Mouse (Mus musculus): ENCODE results near the gene Ifnlr1. TPM values are rescaled to one million over a fixed set of nuclear protein-coding genes. Genes with fewer than 3 reads are reported as not detected.
A peak's percentile ranks its signal among the peaks of the same experiment; 100 is the strongest.
"Not testable (repeated sequence)": the region's sequence is repeated elsewhere in the genome, so short reads cannot be mapped to it uniquely, and the experiment has no call there.

Ifnlr1 gene
- total RNA-seq (2021): under 1 TPM; 0.23 to 0.42 TPM
- long read RNA-seq, experiment 1, partial matches to known transcripts: 0 of 1 reads
- long read RNA-seq, experiment 1, other reads (novel, unspliced or antisense): 1 of 1 reads
- long read RNA-seq, experiment 2, full-length matches to known transcripts: 1 of 1 reads
- long read RNA-seq, experiment 2, partial matches to known transcripts: 0 of 1 reads
- long read RNA-seq, experiment 2, other reads (novel, unspliced or antisense): 0 of 1 reads

DNA sequence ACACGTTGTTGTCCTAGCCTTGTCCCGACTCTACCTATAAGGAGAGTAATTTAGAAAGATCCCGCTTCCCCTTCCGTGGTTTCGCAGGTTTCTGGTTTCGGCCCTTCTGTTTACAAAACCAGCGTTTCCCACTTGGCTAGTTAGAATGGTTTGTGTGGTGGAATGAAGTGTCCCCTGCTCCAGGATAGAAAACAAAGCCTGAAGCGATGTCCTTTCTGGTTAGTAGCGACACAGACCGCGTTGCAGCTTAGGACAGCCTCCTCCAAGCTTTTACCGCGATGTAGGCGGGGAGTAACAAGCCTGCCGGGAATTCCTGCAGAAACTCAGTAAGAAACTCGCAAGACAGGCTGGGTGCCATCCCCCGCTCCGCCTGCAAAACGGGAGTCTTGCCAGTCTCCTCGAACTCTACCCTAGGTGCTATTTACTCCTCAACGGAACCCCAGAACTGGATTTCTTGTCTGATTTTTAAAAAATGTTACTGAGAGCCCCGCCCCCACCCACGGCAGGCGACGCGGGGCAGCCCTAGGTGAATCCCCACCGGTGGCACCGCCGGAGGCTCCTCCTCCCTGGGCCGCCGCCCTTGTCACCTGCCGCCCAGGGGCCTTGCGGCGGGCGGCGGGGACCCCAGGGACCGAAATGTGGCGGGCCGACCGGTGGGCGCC, at the start of gene Ifnlr1:
TSS of gene Ifnlr1 (plus strand) at position 382 of the 662 bp plus-strand sequence.
- DNase-seq: no peak
- intact Hi-C loops (cut with DNase I; ENCODE audit: low total_unique reads): no loop called here

GRCm38 (mm10) chr4:135641302-135642079, 44.6 kb upstream of the Ifnlr1 start:
- DNase-seq; intact Hi-C loops (cut with DNase I; ENCODE audit: low total_unique reads): not testable (repeated sequence)

DNA sequence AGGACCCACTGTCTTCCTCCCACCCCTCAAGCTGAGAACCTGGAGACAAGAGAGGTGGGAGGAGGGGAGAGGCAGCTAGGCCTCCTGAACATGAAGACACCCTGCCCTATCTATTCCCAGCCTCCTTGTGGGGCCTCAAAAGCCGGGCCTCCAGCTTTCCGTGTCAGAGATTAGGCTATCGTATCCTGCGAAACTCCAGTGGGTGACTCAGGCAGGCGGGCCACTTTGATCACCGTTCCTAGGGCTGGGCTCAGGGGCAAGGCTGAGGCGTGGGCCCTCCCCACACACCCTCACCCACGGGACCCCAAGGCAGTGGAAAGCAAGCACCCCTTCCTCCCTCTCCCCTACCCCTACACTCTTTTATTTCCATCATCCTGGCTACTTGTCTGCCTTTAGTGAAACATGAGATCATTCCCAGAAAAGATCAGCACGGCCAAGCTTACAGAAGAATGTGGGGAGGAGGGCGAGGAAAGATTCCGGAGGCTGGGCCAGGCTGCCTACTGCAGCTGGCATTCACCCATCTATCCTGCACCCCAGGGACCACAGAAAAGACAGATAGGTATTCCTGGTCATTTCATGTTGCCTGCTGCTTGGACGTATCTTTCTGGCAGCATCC, 41.0 kb upstream of the Ifnlr1 start:
- DNase-seq: no peak
- intact Hi-C loops (cut with DNase I; ENCODE audit: low total_unique reads): no loop called here

- intact Hi-C loops (cut with DNase I; ENCODE audit: low total_unique reads): no loop called here
- peak; percentile 73 for DNase-seq
Measured at GRCm38 (mm10) chr4:135652966-135653607, 33.0 kb upstream of the Ifnlr1 start.

GRCm38 (mm10) chr4:135653956-135654355, 32.1 kb upstream of the Ifnlr1 start:
- intact Hi-C loops (cut with DNase I; ENCODE audit: low total_unique reads): no loop called here
- DNase-seq: no peak

DNA sequence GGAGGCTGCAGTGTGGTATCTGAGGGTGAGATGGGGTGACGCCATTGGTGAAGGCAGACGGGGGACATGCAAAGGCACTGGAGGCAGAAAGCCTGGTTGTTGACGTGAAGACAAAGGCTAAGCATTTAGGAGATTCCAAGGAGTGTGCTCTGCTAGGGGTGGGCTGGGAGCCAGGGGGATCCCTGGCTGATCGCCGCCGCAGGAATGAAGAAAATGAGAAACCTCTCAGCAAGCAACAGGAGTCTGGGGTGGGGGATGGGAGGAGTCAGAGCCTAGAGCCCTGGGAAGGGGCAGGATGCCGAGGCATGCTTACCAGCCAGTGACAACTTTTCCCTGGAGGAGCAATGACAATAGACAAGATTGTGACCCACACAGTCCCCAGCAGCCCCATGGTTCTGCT, 30.6 kb upstream of the Ifnlr1 start:
- intact Hi-C loops (cut with DNase I; ENCODE audit: low total_unique reads): no loop called here

GRCm38 (mm10) chr4:135656094-135656589, 29.9 kb upstream of the Ifnlr1 start:
- DNase-seq: no peak
- intact Hi-C loops (cut with DNase I; ENCODE audit: low total_unique reads): no loop called here

More for the DNA sequence above, 30.6 kb upstream of the Ifnlr1 start:
- no peak for DNase-seq

DNA sequence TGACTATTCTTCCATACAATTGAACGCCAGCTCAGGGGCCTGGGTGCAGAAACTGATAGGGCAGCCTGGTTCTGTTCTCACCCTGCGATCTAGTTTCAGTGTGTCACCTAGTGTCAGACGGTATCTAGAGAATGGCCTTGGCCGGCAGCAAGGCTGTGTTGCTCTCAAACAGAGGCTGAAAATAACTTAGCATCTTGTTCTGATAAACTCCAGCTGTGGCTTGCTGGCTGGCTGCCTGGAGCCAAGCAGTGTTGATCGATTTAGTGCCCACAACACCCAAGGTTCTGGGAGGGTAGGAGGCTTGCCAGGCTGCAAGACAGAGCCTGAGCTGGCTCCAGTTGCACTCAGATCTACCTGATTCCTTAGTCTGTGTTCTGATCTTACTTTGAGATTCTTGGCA, 27.6 kb upstream of the Ifnlr1 start:
- DNase-seq: no peak
- intact Hi-C loops (cut with DNase I; ENCODE audit: low total_unique reads): no loop called here

- intact Hi-C loops (cut with DNase I; ENCODE audit: low total_unique reads): no loop called here
- DNase-seq: no peak
Measured at GRCm38 (mm10) chr4:135658899-135659298, 27.2 kb upstream of the Ifnlr1 start.

- intact Hi-C loops (cut with DNase I; ENCODE audit: low total_unique reads): no loop called here
- DNase-seq: no peak
Measured at GRCm38 (mm10) chr4:135661082-135661809, 24.8 kb upstream of the Ifnlr1 start.

GRCm38 (mm10) chr4:135661994-135662393, 24.1 kb upstream of the Ifnlr1 start:
- intact Hi-C loops (cut with DNase I; ENCODE audit: low total_unique reads): no loop called here
- no peak for DNase-seq

DNA sequence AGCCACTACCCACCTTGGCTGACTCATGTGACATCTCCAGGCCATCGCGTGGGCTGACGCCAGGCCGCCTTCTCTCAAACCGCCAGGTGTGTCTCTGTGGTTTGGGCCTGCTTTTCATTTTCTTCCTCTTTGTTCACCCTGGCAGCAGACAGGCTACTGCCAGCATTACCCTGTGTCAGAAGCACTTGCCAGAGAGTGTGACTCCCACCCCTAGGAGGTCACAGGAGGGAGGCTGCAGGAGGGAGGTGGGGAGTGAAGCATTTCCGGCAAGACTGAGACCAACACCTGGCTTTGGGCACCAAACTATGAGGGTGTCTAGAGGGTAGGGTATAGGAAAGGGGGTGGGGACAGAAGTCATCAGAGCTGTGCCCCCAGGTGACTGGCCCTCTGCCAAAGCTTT, 21.4 kb upstream of the Ifnlr1 start:
- intact Hi-C loops (cut with DNase I; ENCODE audit: low total_unique reads): loop anchor here (2.0 kb wide), 2 partner anchors 146 to 154 kb away; no protein-coding TSS in a partner anchor
- no peak for DNase-seq

DNA sequence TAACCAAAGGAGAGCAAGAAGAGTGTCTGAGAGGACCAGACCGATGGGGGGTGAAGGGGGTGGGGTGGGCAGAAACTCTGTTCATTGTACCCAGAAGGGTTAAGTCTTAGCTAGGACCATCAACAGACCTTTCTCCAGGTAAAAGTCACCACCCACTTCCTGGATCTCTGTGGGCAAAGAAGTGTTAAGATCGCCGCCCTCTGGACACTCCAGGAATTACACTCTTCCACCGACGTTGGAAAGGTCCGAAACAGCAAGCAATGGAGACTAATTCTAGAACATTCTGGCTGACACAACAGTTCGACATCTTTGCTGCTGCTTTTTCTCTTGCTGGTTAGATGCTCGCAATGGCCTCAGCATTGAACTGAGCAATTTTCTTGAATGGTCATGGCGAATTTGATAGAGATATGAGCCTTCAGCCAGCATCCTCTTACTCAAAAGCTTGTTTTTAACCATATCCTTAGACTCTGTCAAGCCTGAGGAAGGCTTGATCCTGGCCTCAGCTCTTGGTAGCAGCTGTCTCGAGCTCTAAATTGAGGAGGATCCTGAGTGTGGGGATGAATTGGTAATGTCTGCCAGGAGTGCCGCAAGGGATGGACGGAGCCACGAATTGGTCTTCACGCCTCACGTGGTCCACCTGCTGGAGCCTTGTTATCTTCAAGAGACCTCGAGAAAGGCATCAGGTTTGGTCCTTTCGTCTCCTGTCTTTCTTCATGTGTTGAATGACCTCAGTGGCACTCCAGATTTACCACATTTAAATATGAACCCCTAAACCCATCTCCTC, 19.7 kb upstream of the Ifnlr1 start:
- intact Hi-C loops (cut with DNase I; ENCODE audit: low total_unique reads): no loop called here
- no peak for DNase-seq

DNA sequence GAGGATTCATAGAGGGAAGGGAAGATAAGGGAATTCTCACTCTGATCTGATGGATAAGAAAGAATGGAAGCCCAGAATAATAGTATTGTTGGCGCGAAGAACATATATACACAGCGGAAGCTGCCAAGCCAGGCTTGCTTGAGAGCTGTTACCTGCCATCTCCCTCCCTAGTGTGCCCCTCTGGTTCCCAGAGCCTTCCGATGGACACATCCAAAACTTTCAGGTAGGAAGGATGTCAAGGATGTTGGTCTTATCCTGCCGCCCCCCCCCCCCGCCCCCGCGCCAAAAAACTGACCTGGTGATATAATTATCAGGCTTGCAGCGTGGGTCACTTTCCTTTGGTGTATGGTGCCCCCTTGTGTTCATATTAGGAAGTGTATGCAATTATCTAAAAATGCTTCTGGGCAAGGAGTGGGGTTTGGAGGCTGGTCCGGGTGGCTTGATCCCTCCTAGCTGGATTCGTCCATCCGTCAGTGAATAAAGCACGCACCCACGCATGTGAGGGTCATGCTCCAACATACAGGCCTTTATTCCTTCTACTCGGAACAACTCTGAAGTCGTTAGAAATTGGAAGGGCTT, 18.7 kb upstream of the Ifnlr1 start:
- intact Hi-C loops (cut with DNase I; ENCODE audit: low total_unique reads): no loop called here
- no peak for DNase-seq

GRCm38 (mm10) chr4:135673507-135673906, 12.6 kb upstream of the Ifnlr1 start:
- intact Hi-C loops (cut with DNase I; ENCODE audit: low total_unique reads): no loop called here
- no peak for DNase-seq

- intact Hi-C loops (cut with DNase I; ENCODE audit: low total_unique reads): no loop called here
- no peak for DNase-seq
Measured at GRCm38 (mm10) chr4:135674993-135675392, 11.1 kb upstream of the Ifnlr1 start.

DNA sequence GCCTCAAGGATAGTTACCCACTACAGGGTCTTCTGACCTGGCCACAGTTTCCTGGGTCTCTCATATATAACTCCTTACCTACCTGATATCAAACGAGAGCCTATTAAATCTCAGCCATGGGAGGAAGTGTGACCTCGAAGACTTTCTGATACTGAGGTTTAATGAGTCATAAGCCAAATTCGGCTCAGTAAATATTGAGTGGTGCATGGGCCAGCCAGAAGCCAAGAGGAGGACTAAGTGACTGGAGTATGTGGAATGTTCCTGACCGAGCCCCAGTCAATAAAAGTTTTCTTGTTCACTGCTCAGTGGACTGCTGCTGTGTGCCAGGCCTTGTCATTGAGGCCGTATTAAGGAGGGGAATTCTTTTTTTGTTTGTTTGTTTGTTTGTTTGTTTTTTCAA, 9.6 kb upstream of the Ifnlr1 start:
- intact Hi-C loops (cut with DNase I; ENCODE audit: low total_unique reads): no loop called here
- DNase-seq: no peak

DNA sequence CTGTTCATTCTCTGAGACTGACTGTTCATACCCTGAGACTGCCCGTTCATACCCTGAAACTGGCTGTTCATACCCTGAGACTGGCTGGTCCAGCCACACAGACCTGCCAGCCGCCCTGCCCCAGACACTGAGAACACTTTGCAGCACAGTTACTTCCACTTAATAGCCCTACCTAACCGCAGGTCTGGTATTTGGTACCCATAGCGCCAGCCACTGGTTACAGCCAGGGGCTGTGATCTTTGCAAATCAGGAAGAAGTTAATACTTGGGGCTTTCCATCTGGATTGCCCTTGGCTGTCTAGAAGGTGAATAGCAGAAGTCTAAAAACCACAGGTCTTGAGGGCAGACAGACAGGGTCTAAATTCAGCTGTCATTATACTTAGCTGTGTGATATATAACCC, 6.8 kb upstream of the Ifnlr1 start:
- intact Hi-C loops (cut with DNase I; ENCODE audit: low total_unique reads): no loop called here
- DNase-seq: no peak
